Mouse (Mus musculus) embryo, embryonic 9.5 days (tissue): ENCODE measurements at regions not wholly inside any gene's neighbourhood (a gene's known extent, or its start where the extent isn't known, plus 50 kb on each side); places are given as distances from the start of the nearest gene placed in this dataset.

Experiments
- DNase-seq: peaks from one replicate; pipeline ENCODE4 v3.0.0-alpha.2; 2017; ENCODE audit errors: extremely low spot score

- DNase-seq, result peak; percentile 24
Observed at GRCm38 (mm10) chr5:120251697-120252401, 135.6 kb downstream of the Rbm19 start.

DNA sequence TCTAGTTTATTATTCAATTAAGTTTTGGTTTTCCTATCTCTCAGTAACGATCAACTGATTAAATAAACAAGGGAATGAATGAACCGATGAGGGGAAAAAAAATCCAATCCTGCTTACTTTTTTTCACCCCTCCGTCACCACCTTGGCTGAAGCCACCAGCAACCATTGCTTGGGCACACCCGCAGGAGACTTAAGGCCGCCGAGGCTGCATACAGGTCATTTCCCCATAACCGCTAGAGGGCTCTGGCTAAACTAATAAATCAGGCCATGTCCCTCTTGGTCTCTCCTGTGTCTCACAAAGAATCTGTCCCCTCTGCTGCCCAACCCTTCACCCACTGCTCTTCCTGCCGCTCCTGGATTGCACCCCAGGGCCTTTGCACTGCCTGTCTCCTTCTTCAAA, 136.3 kb downstream of the Rbm19 start:
- peak; percentile 57 for DNase-seq

DNA sequence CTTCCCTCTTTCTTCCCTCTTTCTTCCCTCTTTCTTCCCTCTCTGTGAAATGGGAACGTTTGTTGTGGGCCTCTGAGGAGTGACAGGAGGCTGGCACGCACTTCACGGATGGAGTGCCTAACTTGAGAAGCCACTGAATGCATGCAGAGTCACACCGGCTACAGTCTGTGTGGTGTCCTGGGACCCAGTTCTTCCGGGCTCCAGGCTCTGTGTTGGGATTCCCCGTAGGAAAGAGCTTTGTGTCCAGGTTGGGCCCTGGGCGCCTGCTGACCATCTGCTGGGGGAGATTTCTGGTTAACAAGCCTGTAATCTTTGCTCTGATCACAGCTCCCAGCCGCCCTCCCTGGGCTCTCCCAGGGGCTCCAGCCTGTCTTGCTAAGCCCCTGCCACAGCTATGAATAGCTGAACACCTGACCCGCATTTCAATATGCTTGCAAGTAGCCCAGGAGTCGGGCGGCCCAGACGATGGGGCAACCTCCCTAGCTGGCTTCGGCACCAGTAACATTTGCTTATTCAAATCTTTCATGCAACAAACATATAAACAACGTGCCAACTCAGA, 146.5 kb downstream of the Rbm19 start:
- no peak for DNase-seq

DNA sequence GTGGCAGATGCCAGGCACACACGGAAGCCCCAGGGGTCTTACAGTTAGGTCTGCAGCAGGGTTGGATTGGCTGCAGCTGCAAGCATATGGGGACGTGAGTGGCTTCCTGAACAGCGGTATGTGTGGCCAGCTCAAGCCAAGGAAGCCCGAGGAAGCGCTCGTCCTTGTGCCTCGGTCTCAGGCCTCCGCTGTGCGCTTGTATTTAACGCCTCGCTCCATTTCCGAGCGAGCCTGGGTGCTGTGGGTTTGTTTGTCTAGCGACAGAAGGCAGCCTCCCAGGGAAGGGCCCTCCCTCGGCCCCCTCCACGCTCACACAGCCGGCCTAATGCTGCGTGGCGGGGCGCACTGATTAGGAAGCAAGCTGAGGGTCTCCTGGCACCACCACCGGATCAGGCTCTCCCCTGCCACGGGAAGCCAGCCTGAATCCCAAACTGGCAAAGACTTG, 153.2 kb downstream of the Rbm19 start:
- DNase-seq, result no peak

GRCm38 (mm10) chr5:120270887-120271616, 154.8 kb downstream of the Rbm19 start:
- DNase-seq, result no peak

GRCm38 (mm10) chr5:120276229-120276628, 155.3 kb upstream of the Lhx5 start:
- no peak for DNase-seq

- DNase-seq, result peak; percentile 18
Observed at GRCm38 (mm10) chr5:120280321-120280720, 151.2 kb upstream of the Lhx5 start.

DNA sequence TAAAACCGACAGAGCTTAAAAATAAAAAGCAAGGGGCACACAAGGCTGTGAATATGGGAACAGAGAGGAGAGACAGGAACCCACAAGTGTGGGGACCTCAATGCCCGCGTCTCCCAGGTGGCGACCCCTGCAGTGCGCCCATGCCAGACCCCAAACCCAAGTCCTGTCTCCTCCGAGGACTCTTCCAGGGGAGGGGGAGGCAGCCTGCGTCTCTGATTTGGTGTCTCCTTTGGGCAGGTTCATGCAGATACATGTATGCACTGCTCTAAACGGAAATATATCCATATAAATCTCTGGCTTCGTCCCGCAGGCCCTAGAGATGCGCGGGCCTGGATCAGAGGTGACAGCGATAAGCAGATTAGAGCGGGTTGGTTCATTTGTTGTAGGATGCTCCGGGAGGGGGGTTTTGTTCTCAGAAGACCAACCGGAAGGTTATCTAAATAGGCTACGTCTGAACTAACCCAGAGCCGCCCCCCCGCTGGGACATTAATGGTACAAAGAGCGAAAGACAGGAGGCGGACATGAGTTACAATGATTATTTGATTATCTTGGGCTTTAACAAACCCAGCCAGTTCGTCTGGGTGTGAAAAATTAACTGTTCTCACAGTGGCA, 150.4 kb upstream of the Lhx5 start:
- DNase-seq, result peak; percentile 34

DNA sequence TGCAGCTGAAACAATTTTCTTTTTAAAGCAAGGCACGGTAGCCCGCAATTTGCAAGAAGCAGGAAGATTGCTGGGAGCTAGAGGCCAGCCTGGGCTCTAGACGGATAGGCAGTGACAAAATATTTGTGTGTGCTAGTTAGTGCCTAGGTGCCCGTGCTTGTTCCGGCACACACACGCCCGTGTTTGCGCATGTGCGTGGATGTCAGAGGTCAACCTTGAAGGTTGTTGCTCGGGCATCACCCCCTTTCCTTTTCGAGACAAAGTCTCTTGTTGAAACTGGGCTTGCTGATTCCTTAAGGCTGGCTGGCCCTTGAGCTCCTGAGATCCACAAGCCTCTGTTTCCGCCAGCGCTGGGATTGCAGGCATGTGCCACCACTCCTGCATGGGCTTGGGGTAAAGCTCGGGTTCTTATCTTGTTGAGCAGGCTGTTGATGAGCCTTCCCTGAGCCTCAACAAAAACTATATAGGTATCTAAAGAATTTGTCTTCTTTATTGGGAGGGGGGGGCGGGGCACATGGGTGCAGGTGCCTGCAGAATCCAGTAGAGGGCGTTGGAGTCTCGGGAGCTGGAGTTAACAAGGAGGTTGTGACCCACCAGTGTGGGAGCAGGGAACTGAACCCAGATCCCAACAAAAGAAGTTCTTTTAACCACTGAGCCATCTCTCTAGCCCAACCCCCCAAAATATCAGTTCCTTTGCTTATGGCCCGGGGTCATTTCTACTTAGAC, 149.5 kb upstream of the Lhx5 start:
- DNase-seq, result peak; percentile 24

DNA sequence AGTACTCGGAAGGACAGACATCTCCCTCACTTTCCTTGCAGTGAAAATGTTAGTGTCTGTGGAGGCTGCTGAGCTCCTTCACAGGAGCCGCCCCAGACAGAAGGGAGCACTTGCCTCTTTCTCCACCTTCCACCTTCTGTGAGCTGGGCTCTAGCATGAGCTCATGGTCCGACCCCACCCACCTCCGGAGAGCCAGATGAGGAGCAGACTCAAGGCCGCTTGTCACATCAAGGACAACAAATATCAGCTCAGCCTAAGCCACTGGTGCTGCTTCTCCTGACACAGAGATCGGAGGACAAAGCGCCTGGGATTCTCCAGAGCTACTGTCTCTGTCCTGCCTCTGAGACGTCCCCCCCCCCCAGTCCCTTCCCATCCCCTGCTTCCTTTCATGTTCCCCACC, 146.9 kb upstream of the Lhx5 start:
- DNase-seq, result peak; percentile 18

DNA sequence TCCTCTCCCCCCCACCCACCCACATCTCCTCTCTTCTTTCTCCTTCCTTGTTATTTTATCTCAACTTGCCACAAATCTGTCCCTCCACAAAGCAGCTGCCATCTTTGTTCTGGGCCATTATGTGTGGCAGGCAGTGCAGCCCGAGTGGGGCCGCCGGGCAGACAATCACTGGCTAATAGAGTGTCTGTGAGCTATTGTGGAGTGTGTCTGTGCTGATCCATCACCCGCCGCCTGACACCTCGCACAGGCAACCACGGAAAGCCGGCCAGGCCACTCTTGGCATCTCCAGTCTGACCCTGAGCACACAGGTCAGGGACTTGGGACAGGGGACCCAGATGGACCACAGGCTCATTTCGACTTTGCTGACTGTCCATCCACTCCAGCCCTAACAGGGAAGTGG, 146.5 kb upstream of the Lhx5 start:
- peak; percentile 49 for DNase-seq

DNA sequence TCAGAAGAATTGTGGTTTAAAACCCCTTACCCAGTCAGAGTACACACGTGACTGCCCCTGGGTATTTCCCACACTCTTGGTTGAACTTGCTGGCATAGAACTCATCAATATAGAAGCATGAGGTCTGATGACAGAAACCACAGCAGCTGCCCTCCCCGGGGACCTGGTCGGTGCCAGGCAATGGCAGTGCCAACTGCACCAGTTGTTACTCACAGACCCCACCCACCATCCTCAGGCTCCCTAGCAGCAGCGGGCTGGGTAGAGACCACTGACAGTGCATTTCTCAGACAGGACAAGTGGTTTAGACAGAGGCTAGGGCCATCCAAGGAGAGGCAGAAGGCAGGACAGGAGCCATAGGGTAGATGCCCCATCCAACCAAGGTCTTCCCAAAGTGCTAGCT, 144.7 kb upstream of the Lhx5 start:
- DNase-seq, result no peak

- DNase-seq, result peak; percentile 61
Observed at GRCm38 (mm10) chr5:120288036-120288684, 143.3 kb upstream of the Lhx5 start.

GRCm38 (mm10) chr5:120294526-120295078, 136.9 kb upstream of the Lhx5 start:
- DNase-seq, result no peak

DNA sequence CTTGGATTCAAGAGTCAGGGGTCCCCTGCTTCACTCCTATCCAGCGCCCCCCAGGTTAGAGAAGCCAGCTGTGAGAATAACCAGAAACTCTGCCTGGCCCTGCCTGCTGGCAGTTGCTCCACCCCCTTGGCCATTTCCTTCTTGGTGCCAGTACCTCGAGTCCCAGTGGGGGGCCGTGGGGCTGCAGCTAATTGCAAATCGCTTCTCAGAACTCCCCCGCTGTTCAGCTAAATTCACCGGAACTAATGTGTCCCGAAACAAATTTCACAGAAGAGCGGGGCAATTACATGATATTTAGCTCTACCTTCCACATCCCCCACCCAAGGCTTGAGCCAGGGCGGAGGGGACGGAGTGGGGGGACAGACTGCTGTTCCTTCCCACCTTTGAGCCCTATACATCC, 134.3 kb upstream of the Lhx5 start:
- DNase-seq, result no peak

- DNase-seq, result no peak
Observed at GRCm38 (mm10) chr5:120297665-120298282, 133.7 kb upstream of the Lhx5 start.

- DNase-seq, result peak; percentile 28
Observed at GRCm38 (mm10) chr5:120301672-120302071, 129.8 kb upstream of the Lhx5 start.

- peak; percentile 19 for DNase-seq
Observed at GRCm38 (mm10) chr5:120302307-120302706, 129.2 kb upstream of the Lhx5 start.

GRCm38 (mm10) chr5:120304295-120304701, 127.2 kb upstream of the Lhx5 start:
- DNase-seq, result no peak

DNA sequence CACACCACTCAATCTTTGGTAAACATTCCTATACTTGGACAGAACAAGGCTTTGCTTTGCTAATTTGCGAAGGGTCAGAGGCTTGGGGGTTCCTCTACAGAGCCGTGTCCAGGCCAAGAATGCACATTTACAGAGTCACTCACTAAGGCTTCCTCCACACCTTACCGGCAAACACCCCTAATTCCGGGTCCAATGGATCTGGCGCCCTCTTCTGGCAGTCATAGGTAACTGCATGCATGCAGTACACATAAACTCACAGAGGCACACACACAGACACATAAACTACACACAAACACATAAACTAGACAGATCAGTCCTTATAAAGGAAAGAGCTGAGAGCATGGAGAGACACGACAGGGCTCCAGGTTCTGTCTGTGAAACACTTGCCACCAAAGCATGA, 119.2 kb upstream of the Lhx5 start:
- no peak for DNase-seq

GRCm38 (mm10) chr5:120313984-120314383, 117.5 kb upstream of the Lhx5 start:
- DNase-seq, result no peak
